Mouse (Mus musculus) skeletal muscle tissue, adult 2 months (tissue): ENCODE results near the gene Lrp1.
A peak's percentile ranks its signal among the peaks of the same experiment; 100 is the strongest.

Experiments used
- DNase-seq: peaks from one replicate; pipeline ENCODE4 v3.0.0-alpha.2; 2012; ENCODE audit warnings: low read depth, low spot score

Lrp1 gene

GRCm38 (mm10) chr10:127500894-127501893, 119.8 kb downstream of the Lrp1 start, which contains the start of gene Stac3:
Gene Stac3 (plus strand): TSS chr10:127501686.
- peak; percentile 81 for DNase-seq

- DNase-seq, result no peak
Measured at GRCm38 (mm10) chr10:127500042-127500441, 120.9 kb downstream of the Lrp1 start.

DNA sequence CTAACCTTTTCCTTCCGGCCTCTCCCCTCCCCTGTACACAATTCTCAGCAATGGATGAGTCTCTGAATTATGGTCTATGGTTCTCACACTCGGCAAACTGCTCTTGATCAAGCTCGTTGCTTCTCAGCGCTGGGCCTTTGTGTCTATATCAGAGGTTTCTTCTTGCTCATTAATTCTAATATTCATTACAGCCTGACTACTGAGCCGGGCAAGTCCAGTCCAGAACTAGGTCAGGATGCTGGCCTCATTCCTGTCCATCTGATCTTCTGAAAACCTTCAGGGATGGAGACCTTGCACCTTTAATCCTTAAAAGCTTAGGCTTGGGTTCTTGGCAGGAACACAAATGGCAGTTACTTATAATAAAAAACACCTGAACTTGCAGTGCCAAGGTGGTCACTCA, 121.4 kb downstream of the Lrp1 start:
- DNase-seq, result no peak

GRCm38 (mm10) chr10:127496156-127496555, 124.8 kb downstream of the Lrp1 start:
- DNase-seq, result peak; percentile 58

DNA sequence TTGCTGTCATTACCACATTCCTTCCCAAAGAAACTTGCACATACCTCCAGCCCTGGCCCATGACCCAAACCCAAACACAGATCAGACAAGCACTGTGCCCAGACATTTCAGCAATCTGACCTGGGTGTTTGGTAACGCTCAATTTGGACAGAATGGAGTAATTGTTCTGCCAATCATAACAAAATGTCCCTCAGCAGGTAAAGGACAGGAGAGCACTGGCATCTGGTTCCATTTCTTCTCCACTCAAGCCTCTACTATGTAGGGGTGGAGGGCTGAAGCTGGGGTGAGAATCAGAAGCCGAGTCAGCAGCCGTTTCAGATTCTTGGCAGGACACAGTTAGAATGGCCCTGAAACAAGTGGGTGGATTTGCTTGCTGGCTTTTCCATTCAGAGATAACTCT, 128.8 kb downstream of the Lrp1 start:
- no peak for DNase-seq

- DNase-seq, result no peak
Measured at GRCm38 (mm10) chr10:127491128-127491512, 129.8 kb downstream of the Lrp1 start.

- no peak for DNase-seq
Measured at GRCm38 (mm10) chr10:127490160-127491127, 130.5 kb downstream of the Lrp1 start.

GRCm38 (mm10) chr10:127488856-127489255, 132.1 kb downstream of the Lrp1 start:
- no peak for DNase-seq
